Mouse (Mus musculus) skeletal muscle tissue, adult 2 months (tissue): Measurements from ENCODE around the gene Casp8.
A peak's percentile ranks its signal among the peaks of the same experiment; 100 is the strongest.
"Not testable (repeated sequence)": the region's sequence is repeated elsewhere in the genome, so short reads cannot be mapped to it uniquely, and the experiment has no call there.

Source experiments
- DNase-seq: peaks from one replicate; pipeline ENCODE4 v3.0.0-alpha.2; 2012; ENCODE audit warnings: low read depth, low spot score

Casp8 gene

DNA sequence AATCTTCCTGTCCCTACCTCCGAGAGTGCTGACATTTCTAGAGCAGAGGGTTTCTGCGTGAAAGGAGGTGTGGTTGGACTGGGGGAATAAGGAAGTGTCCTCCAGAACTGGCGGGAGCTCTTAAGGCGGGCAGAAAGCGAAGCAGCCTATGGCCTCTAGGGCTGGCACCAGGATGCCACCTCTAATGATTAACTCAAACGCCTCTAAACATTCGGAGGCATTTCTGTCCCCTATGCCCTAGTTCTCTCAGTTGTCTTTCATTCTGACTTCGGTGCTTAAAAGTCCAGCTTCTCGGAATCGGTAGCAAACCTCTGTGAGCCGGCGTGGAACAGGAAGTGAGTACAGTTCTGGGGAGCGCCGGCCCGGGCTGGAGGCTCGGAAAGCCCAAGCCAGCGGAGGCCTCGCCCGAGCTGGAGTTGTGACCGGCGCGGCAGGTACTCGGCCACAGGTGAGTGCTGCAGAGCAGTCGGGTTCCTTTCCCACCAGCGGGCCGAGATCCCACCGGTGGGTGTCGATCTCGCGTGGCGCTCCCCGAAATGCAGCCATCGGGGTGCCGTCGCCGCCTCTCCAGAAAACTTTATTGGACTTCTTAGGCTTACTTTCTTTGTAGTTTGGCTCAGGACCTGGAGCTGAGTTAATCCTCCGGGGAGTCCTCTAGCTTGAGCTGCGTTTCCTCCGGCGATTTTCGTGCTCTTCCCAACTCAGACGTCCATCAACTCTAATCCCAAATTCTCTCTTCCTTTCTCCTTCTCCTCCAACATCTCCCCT, at the start of gene Casp8:
Casp8 (plus strand) TSS at position 84 of the 768 bp plus-strand sequence.
- DNase-seq, result peak; percentile 48

DNA sequence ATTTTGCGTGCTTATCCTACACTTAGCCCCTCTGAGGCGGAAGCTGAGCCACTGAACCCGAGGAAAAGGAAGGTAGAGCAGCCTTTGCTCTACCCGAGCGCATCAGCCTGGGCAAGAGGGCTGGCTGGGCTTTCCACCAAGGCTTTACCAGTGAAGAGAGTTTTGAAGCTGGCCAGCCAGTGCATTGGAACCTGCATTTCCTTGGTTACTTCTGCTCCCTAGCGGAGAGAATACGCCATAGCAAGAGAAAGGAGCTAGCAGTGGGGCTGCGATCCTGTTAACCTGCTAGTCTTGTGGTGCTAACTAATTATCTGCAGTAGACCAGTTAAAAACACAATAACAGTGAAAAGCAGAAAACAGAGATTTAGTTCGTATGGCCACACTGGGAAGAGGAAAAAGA, 48.3 kb upstream of the Casp8 start:
- DNase-seq, result peak; percentile 48

DNA sequence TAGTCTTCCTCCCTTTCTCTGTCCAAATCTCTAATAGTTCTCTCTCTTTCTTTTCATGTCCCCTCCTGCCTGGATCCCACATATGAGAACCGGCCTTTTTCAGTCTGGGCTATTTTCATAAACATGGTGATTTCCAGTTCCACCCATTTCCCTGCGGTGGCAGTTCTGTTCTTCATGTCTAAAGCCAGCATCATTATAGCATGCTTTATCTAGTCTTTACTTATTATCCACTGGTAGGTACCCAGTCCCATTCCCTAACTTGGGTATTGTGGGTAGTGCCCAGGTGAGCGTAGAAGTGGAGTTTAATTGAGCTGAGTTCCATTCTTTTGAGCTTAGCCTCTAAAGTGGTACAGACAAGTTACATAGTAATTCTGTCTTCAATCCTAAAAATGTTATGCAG, 35.7 kb upstream of the Casp8 start:
- no peak for DNase-seq

DNA sequence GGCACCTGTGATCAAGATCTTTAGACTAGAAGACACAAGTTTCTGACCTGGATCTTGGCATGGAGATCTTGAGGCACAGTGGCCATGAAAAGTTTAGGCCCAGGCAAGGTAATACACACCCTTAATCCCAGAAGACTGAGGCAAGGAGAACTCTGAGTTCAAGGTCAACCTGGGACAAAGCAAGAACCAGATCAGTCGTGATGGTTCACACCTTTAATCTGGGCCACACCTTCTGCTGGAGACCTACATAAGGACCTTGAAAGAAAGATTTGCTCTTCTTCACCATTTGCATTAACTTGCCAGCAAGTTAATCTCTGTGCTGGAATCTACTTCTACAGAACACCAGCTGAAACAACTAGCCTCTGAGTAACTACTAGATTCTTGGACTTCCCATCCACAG, 34.6 kb upstream of the Casp8 start:
- DNase-seq, result no peak

DNA sequence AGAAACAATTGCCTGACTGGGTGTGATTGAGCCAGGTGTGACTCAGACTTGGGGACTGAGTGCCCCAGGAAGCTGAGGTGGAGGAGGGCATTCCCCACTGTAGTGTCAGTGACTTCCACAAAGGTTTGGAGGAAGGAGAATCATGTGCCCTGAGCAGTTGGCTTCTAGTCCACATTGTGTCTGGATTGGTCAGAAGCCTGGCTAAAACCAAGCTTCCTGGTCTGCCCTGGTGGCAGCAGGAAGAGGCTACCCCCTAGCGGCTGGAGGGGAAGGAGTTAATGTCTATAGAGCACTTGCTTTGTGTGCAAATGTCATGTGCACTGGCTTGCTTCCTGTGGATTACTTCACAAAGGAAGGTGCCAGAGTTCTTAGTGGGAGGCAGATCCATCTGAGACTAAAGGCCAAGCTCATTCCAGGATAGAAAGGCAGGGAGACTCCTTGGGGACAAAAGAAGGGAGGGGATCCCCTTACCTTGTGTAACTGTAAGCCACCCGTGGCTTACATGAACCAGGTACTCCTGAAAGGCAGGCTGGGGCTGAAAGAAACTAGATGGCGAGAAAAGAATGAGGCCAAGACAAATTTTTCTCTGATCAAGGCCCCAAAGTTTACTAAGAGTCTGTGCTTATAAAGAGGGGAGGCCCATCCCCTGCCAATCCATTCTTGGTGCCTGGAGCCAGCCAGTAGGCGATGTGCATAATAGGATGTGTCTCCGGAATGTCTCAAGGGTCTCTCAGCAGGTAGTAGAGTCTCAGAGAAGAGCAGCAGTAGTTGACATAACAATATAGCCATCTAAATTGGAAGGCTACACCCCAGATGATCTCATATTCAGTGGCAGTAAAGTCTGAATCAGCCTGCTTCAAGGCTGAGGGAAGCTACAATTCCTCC, 33.5 kb upstream of the Casp8 start:
- DNase-seq, result not testable (repeated sequence)

DNA sequence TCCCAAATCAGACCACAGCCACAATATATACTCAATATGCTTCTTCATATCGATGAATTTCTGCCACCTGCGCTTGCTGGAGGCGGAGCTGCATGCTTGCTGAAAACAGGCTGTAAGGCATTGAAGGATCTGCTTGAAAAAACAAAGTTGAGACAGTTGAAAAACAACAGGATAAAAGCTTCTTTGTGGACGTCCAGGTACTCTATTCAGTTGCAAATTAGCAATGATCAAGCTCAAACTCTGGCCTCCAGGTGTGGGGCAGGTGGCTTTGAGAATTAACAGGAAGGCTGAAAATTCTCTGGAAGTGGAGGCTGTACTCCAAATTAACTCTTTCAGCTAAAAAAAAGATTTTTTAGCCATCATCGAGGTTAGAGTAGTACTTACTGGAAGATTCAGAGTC, 32.6 kb upstream of the Casp8 start:
- no peak for DNase-seq

DNA sequence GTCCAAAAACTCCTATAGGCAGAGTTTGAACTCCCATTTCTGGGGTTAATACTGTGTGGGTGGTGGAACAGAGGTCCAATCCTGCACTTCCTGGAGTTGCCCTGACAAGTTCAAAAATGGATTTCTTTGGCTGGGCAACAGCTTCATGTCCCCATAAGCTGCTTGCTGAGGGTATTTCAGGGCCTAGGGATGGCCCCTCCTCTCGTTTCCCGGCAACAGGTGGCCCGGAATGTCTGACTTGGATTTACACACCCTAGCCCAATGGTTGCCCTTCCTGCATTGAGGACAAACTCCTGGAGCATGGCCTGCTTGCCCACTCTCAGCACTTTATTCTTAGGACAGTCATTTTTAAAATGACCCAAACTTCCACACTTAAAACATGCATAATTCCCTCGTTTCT, 28.7 kb upstream of the Casp8 start:
- DNase-seq, result not testable (repeated sequence)

DNA sequence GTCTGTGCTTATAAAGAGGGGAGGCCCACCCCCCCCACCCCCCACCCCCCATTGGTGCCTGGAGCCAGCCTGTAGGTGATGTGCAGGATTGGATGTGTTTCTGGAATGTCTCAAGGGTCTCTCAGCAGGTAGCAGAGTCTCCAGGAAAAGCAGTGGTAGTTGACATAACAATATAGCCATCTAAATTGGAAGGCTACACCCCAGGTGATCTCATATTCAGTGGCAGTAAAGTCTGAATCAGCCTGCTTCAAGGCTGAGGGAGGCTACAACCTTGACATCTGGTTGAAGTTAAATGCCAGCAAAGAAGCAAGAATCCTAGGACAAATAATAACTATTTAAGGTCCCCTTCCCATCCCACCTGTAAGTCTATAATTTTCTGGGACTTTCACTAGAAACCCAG, 26.0 kb upstream of the Casp8 start:
- no peak for DNase-seq

DNA sequence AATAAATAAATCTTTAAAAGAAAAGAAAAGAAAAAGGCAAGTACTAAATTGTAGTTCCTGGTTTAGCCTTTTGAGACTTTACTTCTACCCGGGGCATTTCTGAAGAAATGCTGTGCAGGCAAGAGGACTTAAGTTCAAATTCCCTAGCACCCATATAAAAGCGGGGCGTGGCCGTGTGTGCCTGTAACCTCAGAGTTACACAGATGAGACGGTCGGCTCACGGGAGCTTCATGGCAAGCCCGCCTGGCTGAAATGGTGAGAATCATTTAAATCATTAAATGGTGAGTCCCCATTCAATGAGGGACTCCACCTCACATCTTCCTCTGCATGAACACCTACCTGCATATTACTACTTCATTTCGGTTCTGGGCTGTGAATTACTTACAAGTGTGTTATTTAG, 25.5 kb upstream of the Casp8 start:
- DNase-seq, result no peak

DNA sequence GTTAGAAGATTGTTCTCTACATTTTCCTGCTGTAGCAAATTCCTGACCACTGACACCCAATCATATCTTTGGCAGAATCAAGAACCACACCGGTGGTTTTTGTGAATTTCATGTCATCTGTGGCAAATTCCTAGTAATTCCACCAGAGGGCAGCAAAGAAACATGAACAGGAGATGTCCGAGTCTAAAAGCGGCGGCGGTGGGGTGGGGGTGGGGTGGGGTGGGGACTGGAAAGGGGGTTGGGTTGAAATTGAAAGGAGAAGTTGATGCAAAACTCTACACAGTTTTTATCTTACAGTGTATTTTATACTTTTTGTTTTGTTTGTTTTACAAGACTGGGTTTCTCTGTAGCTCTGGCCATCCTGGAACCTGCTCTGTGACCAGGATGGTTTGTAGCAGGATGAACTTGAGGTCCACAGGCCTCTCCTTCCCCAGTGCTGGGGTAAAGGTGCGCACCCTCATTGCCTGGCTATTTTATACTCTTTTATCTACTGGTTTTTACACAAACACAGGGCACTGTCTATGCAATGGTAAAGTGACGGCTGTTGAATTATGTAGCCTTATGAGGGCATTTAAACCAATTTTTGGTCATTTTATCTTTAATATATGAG, 25.0 kb upstream of the Casp8 start:
- peak; percentile 31 for DNase-seq

DNA sequence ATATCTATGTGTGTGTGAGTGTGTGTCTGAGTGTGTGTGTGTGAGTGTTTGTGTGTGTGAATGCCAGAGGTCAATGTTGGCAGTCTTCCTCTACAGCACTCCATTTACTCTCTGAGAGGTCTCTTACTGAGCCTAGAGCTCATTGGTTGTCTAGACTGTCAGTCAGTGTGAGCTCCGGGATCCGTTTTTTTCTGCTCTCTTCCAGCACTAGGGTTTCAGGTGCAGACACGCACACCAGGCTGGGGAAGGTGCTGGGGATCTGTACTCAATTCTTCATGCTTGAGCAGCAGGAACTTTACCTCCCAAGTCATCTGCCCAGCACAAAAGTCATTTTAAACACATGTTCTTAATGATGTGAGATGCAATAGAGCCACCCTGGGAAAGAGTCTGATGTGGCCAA, 23.1 kb upstream of the Casp8 start:
- no peak for DNase-seq

DNA sequence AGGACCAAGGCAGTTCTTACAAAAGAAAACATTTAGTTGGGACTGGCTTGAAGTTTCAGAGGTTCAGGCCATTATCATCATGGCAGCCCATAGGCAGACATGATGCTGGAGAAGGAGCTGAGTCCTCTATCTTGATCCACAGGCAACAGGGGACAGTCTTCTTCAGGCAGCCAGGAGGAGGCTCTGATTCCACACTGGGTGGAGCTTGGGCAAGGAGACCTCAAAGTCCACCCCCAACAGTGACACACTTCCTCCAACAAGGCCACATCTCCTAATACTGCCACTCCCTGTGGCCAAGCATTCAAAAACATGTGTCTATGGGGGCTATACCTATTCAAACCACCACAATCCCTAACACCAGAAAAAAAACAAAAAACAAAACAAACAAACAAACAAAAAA, 21.9 kb upstream of the Casp8 start:
- no peak for DNase-seq

DNA sequence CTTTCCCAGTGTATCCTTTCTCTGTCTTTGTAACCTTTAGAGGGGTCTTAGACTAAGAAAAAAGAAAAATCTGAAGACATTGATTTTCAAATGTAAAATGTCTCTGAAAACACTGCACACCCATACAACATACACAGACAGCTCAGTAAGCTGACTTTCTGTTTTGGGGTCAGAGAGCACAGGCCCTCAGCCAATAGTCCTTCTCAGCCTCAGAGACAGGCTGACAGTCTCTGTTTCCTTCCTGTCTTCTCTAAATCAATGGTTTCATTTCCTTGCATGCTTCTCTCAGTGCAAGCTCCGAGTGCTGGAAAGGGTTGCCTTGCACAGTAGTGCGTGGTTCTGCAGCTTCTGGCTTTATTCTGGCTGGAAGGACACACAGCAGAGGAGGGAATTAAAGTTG, 21.3 kb upstream of the Casp8 start:
- peak; percentile 27 for DNase-seq

DNA sequence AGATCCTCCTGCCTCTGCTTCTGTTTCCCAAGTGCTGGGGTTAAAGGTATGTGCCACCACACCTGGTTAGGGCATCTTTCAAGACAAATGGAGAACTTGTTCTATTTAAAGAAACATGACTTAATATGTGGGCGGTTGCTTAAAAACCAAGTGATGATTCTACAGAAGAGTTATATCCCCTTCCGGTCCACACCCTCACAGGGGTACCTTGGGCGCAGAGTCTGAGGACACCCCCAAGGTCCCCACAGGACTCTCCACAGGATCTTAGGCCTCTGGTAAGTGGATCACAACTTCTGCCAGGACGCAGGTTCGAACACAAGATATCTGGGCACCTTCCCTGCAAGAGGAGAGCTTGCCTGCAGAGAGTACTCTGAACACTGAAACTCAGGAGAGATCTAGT, 19.8 kb upstream of the Casp8 start:
- no peak for DNase-seq

DNA sequence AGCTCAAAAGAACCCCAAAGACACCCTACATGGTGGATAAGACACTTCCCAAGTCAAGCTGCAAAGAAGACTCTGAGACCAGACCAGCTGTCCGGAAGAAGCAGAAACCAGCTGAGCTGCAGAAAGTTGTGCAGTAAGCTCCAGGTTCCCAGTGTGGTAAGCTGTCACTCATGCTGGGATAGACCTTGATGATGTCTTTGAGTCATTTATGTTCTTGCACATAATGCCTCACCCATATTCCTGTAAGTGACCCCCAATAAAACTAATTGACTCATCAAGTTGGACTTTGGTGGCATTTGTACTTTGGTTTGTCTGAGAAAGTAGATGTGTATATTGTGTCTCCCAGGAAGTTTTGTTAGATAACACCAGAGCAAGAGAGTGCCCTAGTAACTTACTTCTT, 17.6 kb upstream of the Casp8 start:
- no peak for DNase-seq

DNA sequence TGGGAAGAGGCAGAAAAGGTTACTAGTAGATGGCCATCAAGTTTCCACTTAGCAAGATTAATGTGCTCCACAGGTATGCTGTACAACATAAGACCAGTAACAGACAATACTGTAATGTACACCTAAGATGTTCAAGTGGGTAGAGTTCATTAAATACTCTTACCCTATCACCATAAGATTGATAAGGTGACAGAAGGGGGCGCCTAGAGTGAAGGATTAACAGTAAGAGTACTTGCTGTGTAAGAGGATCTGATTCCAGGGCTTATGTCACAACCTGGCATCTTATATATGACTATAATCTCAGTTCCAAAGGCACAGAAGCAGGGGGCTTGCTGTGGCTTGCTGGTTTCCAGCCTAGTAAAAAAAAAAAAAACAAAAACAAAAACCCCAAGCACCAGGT, 16.9 kb upstream of the Casp8 start:
- DNase-seq, result no peak

DNA sequence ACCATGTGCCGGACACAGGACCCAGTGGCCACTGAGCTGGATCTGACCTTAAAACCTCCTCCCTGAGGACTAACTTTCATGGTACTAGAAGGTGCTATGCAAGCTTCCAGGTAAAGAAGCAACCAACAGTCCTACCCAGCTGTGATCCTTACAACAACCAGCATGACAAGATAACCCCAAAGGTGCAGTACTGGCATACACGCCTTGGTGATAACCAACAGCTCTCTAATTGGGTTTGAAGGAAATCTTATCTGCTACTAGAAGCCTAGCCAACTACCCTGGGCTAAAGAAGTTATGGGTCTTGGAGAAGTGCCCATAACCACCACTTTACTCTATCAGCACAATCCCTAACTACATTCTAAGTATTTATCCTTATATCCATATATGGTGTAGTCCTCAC, 8.9 kb upstream of the Casp8 start:
- DNase-seq, result no peak

DNA sequence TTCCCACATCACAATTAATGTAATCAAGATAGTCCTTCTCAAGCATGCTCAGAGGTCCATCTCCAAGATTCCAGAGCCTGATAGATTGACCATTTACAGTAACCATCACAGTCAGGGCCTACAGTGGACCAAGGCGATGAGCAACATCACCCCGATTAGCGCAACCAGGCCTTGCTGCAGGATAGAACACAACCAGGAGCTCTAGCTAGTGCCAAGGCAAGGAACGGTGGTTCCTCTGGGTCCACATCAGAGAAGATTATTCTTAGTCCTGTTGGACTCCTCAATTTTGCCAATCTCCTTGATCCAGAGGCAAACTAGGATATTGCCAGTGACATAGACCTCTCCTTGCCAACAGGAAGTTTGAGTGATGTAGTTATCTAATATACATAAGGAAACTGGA, 6.8 kb upstream of the Casp8 start:
- DNase-seq, result no peak

DNA sequence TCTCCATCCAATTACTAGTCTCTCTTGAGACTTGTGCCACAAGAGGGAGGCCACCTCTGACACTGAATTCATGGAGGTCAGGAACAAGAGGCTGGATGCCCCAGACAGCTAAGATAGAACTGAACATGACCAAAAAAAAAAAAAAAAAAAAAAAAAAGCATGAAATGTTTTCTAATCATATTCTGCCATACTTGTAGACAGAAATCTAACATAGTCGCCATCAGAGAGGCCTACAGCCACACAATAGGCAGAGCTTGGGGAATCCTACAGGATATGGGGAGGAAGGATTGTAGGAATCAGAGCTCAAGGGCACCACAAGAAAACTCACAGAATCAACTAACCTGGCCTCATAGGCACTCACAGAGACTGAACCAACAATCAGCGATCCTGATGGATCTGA, 469 bp upstream of the Casp8 start:
- no peak for DNase-seq

DNA sequence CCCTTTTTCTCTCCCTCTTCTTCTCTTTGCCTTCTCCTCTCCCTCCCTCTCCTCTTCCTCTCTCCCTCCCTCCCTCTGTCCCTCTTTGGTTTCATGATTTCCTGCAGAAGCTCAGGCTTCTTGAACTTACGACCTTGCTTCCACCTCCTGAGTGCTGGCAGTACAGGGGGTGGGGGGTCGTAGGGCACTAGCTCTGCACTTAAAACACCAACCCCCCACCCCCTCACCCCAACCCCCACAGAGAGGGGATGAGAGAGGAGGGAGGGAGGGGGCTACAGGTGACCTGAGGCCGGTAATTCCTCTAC, 837 bp downstream of the Casp8 start:
- DNase-seq, result no peak

DNA sequence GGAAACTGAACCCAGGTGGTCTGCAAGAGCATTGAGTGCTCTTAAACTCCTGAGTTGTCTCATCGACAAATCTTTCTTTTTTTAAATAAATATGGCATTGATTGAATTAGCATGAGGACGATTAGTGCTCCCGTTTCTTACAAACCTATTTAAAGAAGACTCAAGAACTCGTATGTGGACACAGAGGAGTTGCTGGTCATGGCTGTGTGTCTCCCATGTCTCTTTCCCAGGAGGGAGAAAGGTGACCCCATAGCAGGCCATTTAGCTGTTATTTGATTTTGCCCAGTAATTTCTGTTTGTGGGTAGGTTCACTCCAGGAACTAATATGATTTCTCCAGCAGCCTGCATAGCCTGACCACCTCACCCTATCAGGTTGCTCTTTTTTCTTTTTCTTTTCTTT, 1.7 kb downstream of the Casp8 start:
- no peak for DNase-seq

DNA sequence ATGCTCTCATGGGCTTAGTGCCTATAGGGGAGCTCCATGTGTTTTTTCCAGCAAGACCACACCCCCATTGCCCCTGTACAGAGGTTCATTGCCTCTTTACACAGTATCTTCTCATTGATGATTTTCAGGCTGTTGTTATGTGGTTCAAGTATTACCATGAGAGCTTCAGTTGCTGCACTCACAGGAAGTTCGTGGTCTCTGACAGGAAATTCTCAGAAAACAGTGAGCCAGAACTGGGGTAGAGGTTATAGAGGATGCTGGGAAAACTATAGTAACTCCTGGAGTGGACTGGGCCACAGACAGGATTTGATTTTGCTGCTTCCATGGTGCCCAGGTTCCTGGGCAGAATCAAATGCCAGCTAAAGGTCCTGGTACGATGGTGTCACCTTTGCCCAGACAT, 2.2 kb downstream of the Casp8 start:
- DNase-seq, result no peak

DNA sequence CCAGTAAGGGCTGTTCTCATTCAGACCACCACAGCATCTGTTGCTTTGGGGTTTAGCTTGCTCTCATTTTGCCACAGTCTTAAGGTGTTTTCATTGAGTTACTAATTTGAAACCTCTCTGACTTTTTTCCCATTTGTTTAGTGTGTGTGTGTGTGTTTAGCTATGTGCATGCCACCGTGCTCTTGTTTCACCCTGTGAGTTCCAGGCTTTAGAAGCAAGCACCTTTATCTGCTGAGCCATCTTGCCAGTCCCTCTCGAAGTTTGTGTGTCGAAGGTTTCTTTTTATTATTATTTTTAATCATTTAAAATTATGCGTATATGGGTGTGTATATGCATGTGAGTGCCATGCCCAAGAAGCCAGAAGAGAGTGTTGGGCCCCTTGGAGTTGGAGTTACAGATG, 3.7 kb downstream of the Casp8 start:
- DNase-seq, result no peak
